Mouse (Mus musculus): Measurements from ENCODE around the gene Zp1. TPM values are rescaled to one million over a fixed set of nuclear protein-coding genes. Genes with fewer than 3 reads are reported as not detected.

Gene Zp1
- total and polyA plus RNA-seq, 3 experiments = 0.26 TPM; not detected in 2

- dilution Hi-C loops (cut with MboI; ENCODE audit: extremely low pct_ligation_motif_present, extremely low pct_unique_long_range_greater_than_20kb, low sequenced_read_pairs) (no loop called here), in situ Hi-C loops (cut with MboI; ENCODE audit: low pct_ligation_motif_present, low pct_unique_long_range_greater_than_20kb, low sequenced_read_pairs) (no loop called here)
- Histone ChIP-seq H3K9ac (ENCODE audit: insufficient read depth, low read depth) (no peak overlapping the region), H3K27me3 (replicated peaks) (peaks cover 2% of the 10 kb centered on the region), H3K36me3 (replicated peaks in 1 of 2; ENCODE audit: control insufficient read depth in 1 of 2, insufficient read depth in 1 of 2, low read length in 1 of 2) (no peaks in the 10 kb centered on the region), H3K4me2 (ENCODE audit: insufficient read depth, low read depth, poor library complexity, severe bottlenecking) (no peak overlapping the region), H3K9me3 (replicated peaks; ENCODE audit: low read length) (peaks cover under 1% of the 10 kb centered on the region), H3K4me1 (ENCODE audit: control insufficient read depth in 1 of 2, insufficient read depth in 2 of 2) (peaks cover 3 to 12% of the 10 kb centered on the region in 2 experiments; a peak in 3 of 4 replicates), H3K27ac (ENCODE audit: insufficient read depth, low read depth) (no peak overlapping the region), H3K4me3 (replicated peaks in 1 of 3; ENCODE audit: low read depth in 2 of 3, low read length in 2 of 3, poor library complexity in 1 of 3) (no peak overlapping the region), H3K79me2 (replicated peaks; ENCODE audit: control insufficient read depth, extremely low read depth, insufficient read depth, poor library complexity, severe bottlenecking) (no peaks in the 10 kb centered on the region)
- no peak for TF ChIP-seq ZMIZ1 (IDR thresholded peaks at IDR 0.05; ENCODE audit: low read depth, low read length)
- no peak for TF ChIP-seq KAT2A (IDR thresholded peaks at IDR 0.05; ENCODE audit: insufficient replicate concordance, low read length)
- TF ChIP-seq MYC (IDR thresholded peaks at IDR 0.05; ENCODE audit: low read depth, low read length) = no peak
- no peak for TF ChIP-seq MEF2A (IDR thresholded peaks at IDR 0.05; ENCODE audit: borderline replicate concordance, low read depth, low read length)
- no peak for TF ChIP-seq E2F4 (IDR thresholded peaks at IDR 0.05; ENCODE audit: insufficient replicate concordance, low read depth, low read length)
- no peak for DNase-seq (ENCODE audit: extremely low read depth)
These were observed 5.7 kb upstream of the Zp1 start for GRCm38 (mm10) chr19:10926123-10926621.

GRCm38 (mm10) chr19:10924220-10924619, 3.8 kb upstream of the Zp1 start:
- H3K27me3 ChIP-seq (replicated peaks) = peaks cover 2% of the 10 kb centered on the region
- H3K4me1 ChIP-seq (ENCODE audit: control insufficient read depth in 1 of 2, insufficient read depth in 2 of 2) = peaks cover 0 to 15% of the 10 kb centered on the region in 2 experiments; a peak in 2 of 4 replicates
- H3K36me3 ChIP-seq (replicated peaks in 1 of 2; ENCODE audit: control insufficient read depth in 1 of 2, insufficient read depth in 1 of 2, low read length in 1 of 2) = no peaks in the 10 kb centered on the region
- H3K9ac ChIP-seq (ENCODE audit: insufficient read depth, low read depth) = no peak overlapping the region
- no peak overlapping the region for H3K27ac ChIP-seq (ENCODE audit: insufficient read depth, low read depth)
- no peak overlapping the region for H3K4me2 ChIP-seq (ENCODE audit: insufficient read depth, low read depth, poor library complexity, severe bottlenecking)
- in situ Hi-C loops (cut with MboI; ENCODE audit: low pct_ligation_motif_present, low pct_unique_long_range_greater_than_20kb, low sequenced_read_pairs) = no loop called here
- no peaks in the 10 kb centered on the region for H3K79me2 ChIP-seq (replicated peaks; ENCODE audit: control insufficient read depth, extremely low read depth, insufficient read depth, poor library complexity, severe bottlenecking)
- DNase-seq (ENCODE audit: extremely low read depth) = no peak
- dilution Hi-C loops (cut with MboI; ENCODE audit: extremely low pct_ligation_motif_present, extremely low pct_unique_long_range_greater_than_20kb, low sequenced_read_pairs) = no loop called here
- TF ChIP-seq CTCF (conservative IDR thresholded peaks at IDR 0.05 in 1 of 2, IDR thresholded peaks at IDR 0.05 in 1 of 2; ENCODE audit: low read depth in 2 of 2, low read length in 2 of 2) (no peak), ZC3H11A (IDR thresholded peaks at IDR 0.05; ENCODE audit: low read depth, low read length) (no peak), JUN (IDR thresholded peaks at IDR 0.05; ENCODE audit: insufficient read depth, low read depth, low read length) (no peak), GABPA (IDR thresholded peaks at IDR 0.05; ENCODE audit: insufficient replicate concordance, low read depth, low read length) (no peak), BHLHE40 (IDR thresholded peaks at IDR 0.05; ENCODE audit: low read depth, low read length) (no peak), EP300 (IDR thresholded peaks at IDR 0.05; ENCODE audit: low read length) (no peak), HCFC1 (IDR thresholded peaks at IDR 0.05; ENCODE audit: low read depth, low read length) (no peak), ZMIZ1 (IDR thresholded peaks at IDR 0.05; ENCODE audit: low read depth, low read length) (no peak), NRF1 (IDR thresholded peaks at IDR 0.05; ENCODE audit: low read depth, low read length) (no peak), MAFK (IDR thresholded peaks at IDR 0.05; ENCODE audit: insufficient replicate concordance, low read length) (no peak), USF1 (IDR thresholded peaks at IDR 0.05; ENCODE audit: low read depth, low read length) (no peak), E2F4 (IDR thresholded peaks at IDR 0.05; ENCODE audit: insufficient replicate concordance, low read depth, low read length) (no peak), TBP (conservative IDR thresholded peaks at IDR 0.05; ENCODE audit: low read depth, low read length) (no peak), MXI1 (IDR thresholded peaks at IDR 0.05; ENCODE audit: low read depth, low read length) (no peak)
- H3K9me3 ChIP-seq (replicated peaks; ENCODE audit: low read length) = no peaks in the 10 kb centered on the region
- no peak overlapping the region for H3K4me3 ChIP-seq (replicated peaks in 1 of 3; ENCODE audit: low read depth in 2 of 3, low read length in 2 of 3, poor library complexity in 1 of 3)
